Mouse (Mus musculus): ENCODE measurements around the gene Zdhhc8. TPM values are rescaled to one million over a fixed set of nuclear protein-coding genes. Genes with fewer than 3 reads are reported as not detected.

The Zdhhc8 gene
- polyA plus RNA-seq, 1 experiment from 2014 or later = 13.5 TPM

GRCm38 (mm10) chr16:18247521-18248399, 12.8 kb upstream of the Zdhhc8 start:
- Histone ChIP-seq H3K4me3 (replicated peaks; ENCODE audit: low read depth, low read length) (peak overlapping the region; percentile 92), H3K27me3 (ENCODE audit: insufficient read depth, low read length) (no peaks in the 10 kb centered on the region), H3K4me2 (ENCODE audit: low read length) (peak overlapping the region; percentile 94), H3K9me3 (replicated peaks; ENCODE audit: low read length) (no peaks in the 10 kb centered on the region), H3K9ac (ENCODE audit: low read depth, low read length) (peak overlapping the region; percentile 90), H3K36me3 (ENCODE audit: insufficient read depth, low read length) (peaks cover 41% of the 10 kb centered on the region), H3K27ac (peak overlapping the region; percentile 93), H3K4me1 (replicated peaks; ENCODE audit: insufficient read depth, low read length) (peaks cover 23% of the 10 kb centered on the region; the same call in 1 of the 2 replicates)
- WGBS = under 1% methylated on average over 33 of the region's 33 CpGs
- DNase-seq (ENCODE audit: low spot score) = peak; percentile 51
- no peak for TF ChIP-seq CTCF (IDR thresholded peaks at IDR 0.05; ENCODE audit: low read depth)
- peak; percentile 0; the same call in 1 of the 2 replicates for ATAC-seq (replicated peaks; ENCODE audit: low FRiP score, low read depth)

- no peak for DNase-seq (ENCODE audit: low spot score)
- Histone ChIP-seq H3K4me1 (replicated peaks; ENCODE audit: insufficient read depth, low read length) (0 out of 2 replicates have a peak, but pooled peaks cover 4% of the 10 kb centered on the region), H3K27me3 (ENCODE audit: insufficient read depth, low read length) (no peaks in the 10 kb centered on the region), H3K36me3 (ENCODE audit: insufficient read depth, low read length) (peaks cover 56% of the 10 kb centered on the region), H3K4me3 (replicated peaks; ENCODE audit: low read depth, low read length) (no peak overlapping the region), H3K4me2 (ENCODE audit: low read length) (no peak overlapping the region), H3K9ac (ENCODE audit: low read depth, low read length) (no peak overlapping the region), H3K9me3 (replicated peaks; ENCODE audit: low read length) (no peaks in the 10 kb centered on the region), H3K27ac (no peak overlapping the region)
- no peak for TF ChIP-seq CTCF (IDR thresholded peaks at IDR 0.05; ENCODE audit: low read depth)
- 92% methylated on average over 10 of the region's 10 CpGs for WGBS
- no peak for ATAC-seq (replicated peaks; ENCODE audit: low FRiP score, low read depth)
Observed at GRCm38 (mm10) chr16:18241581-18241980, 6.6 kb upstream of the Zdhhc8 start.

GRCm38 (mm10) chr16:18236676-18237501, 2.0 kb upstream of the Zdhhc8 start:
- H3K27ac ChIP-seq = no peak overlapping the region
- WGBS = 76% methylated on average over 7 of the region's 7 CpGs
- H3K4me2 ChIP-seq (ENCODE audit: low read length) = no peak overlapping the region
- no peak for ATAC-seq (replicated peaks; ENCODE audit: low FRiP score, low read depth)
- DNase-seq (ENCODE audit: low spot score) = no peak
- no peaks in the 10 kb centered on the region for H3K27me3 ChIP-seq (ENCODE audit: insufficient read depth, low read length)
- H3K9me3 ChIP-seq (replicated peaks; ENCODE audit: low read length) = no peaks in the 10 kb centered on the region
- peaks cover 22% of the 10 kb centered on the region for H3K4me1 ChIP-seq (replicated peaks; ENCODE audit: insufficient read depth, low read length)
- peaks cover 25% of the 10 kb centered on the region for H3K36me3 ChIP-seq (ENCODE audit: insufficient read depth, low read length)
- no peak overlapping the region for H3K9ac ChIP-seq (ENCODE audit: low read depth, low read length)
- no peak overlapping the region for H3K4me3 ChIP-seq (replicated peaks; ENCODE audit: low read depth, low read length)
- TF ChIP-seq CTCF (IDR thresholded peaks at IDR 0.05; ENCODE audit: low read depth) = no peak

GRCm38 (mm10) chr16:18235389-18236065, 591 bp upstream of the Zdhhc8 start:
- H3K4me1 ChIP-seq (replicated peaks; ENCODE audit: insufficient read depth, low read length) = peaks cover 22% of the 10 kb centered on the region
- H3K9me3 ChIP-seq (replicated peaks; ENCODE audit: low read length) = no peaks in the 10 kb centered on the region
- TF ChIP-seq CTCF (IDR thresholded peaks at IDR 0.05; ENCODE audit: low read depth) = no peak
- peak; percentile 52 for ATAC-seq (replicated peaks; ENCODE audit: low FRiP score, low read depth)
- peak overlapping the region; percentile 88 for H3K27ac ChIP-seq
- H3K4me2 ChIP-seq (ENCODE audit: low read length) = peak overlapping the region; percentile 92
- peak overlapping the region; percentile 76 for H3K9ac ChIP-seq (ENCODE audit: low read depth, low read length)
- H3K36me3 ChIP-seq (ENCODE audit: insufficient read depth, low read length) = peaks cover 12% of the 10 kb centered on the region
- DNase-seq (ENCODE audit: low spot score) = peak; percentile 78
- H3K4me3 ChIP-seq (replicated peaks; ENCODE audit: low read depth, low read length) = peak overlapping the region; percentile 75
- no peaks in the 10 kb centered on the region for H3K27me3 ChIP-seq (ENCODE audit: insufficient read depth, low read length)
- WGBS = 1% methylated on average over 19 of the region's 19 CpGs

GRCm38 (mm10) chr16:18233919-18234670, 841 bp downstream of the Zdhhc8 start:
- no peak for TF ChIP-seq CTCF (IDR thresholded peaks at IDR 0.05; ENCODE audit: low read depth)
- peak overlapping the region; percentile 75 for H3K4me3 ChIP-seq (replicated peaks; ENCODE audit: low read depth, low read length)
- peaks cover 29% of the 10 kb centered on the region for H3K4me1 ChIP-seq (replicated peaks; ENCODE audit: insufficient read depth, low read length)
- ATAC-seq (replicated peaks; ENCODE audit: low FRiP score, low read depth) (peak; percentile 16), DNase-seq (ENCODE audit: low spot score) (peak; percentile 25)
- H3K9me3 ChIP-seq (replicated peaks; ENCODE audit: low read length) = no peaks in the 10 kb centered on the region
- WGBS = 13% methylated on average over 13 of the region's 13 CpGs
- peak overlapping the region; percentile 88 for H3K27ac ChIP-seq
- H3K4me2 ChIP-seq (ENCODE audit: low read length) = peak overlapping the region; percentile 92
- H3K36me3 ChIP-seq (ENCODE audit: insufficient read depth, low read length) = 0 out of 2 replicates have a peak, but pooled peaks cover 1% of the 10 kb centered on the region
- H3K27me3 ChIP-seq (ENCODE audit: insufficient read depth, low read length) = no peaks in the 10 kb centered on the region
- H3K9ac ChIP-seq (ENCODE audit: low read depth, low read length) = peak overlapping the region; percentile 76
